Mouse (Mus musculus): ENCODE results near the gene Gm20388. TPM values are rescaled to one million over a fixed set of nuclear protein-coding genes. Genes with fewer than 3 reads are reported as not detected.

Gene Gm20388
- total RNA-seq, 1 experiment, result 27.0 TPM

DNA sequence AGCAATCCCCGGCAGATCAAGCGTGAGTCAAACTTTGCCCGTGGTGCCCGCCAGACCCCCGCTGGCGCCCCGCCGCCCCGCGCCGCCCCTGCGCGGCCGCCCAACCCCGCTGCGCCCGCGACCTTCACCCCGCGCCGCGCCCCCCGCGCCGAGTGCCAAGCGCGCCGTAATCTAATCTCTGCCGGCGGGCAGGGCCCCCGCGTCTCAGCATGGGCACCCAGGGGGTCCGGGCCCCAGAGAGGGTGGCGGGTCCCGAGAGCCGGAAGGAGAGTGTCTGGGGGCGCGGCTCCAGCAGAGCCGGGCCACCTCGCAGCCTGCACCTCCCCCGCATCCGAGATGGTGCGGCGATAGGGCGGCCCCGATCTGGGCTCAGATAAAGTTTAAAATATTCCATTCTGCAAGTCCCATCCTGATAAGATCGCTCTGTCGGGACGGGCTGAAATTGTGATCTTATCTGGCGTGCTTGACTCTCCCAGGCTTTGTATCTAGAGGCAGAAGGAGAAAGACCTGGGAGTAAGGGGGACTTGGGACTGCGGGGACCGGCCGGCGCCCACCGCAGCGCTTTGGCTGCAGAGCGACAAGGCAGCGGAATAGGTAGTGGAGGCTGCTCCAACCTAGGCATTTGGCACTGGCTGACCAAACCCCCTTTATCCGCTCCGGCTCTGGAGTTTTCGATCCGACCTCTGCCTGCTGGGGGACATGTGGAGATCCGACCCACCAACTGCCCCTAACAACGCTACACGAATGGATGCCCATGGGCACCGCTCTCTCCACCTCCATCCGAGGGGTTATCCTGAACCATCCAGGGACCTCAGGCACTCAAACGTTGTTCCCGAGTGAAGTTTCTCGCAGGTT is 2372.1 kb downstream of the Gm20388 start:
- no peak for TF ChIP-seq ZNF384 (IDR thresholded peaks at IDR 0.05; ENCODE audit: low read depth, low read length)
- TF ChIP-seq ZC3H11A (IDR thresholded peaks at IDR 0.05; ENCODE audit: borderline replicate concordance, low read depth, low read length), result no peak
- TF ChIP-seq MAFK (IDR thresholded peaks at IDR 0.05; ENCODE audit: insufficient read depth, low read depth, low read length), result no peak
- peaks cover 2 to 14% of the 10 kb centered on the region in 2 experiments; a peak in 2 of 4 replicates for H3K4me1 ChIP-seq (ENCODE audit: control insufficient read depth in 2 of 2, insufficient read depth in 2 of 2, low read length in 2 of 2, poor library complexity in 1 of 2)
- H3K4me3 ChIP-seq (ENCODE audit: insufficient read depth in 1 of 2, low read depth in 1 of 2, low read length in 2 of 2, poor library complexity in 1 of 2, severe bottlenecking in 1 of 2), result peak overlapping the region; percentile 58 to 70
- H3K9ac ChIP-seq (ENCODE audit: insufficient read depth, low read depth, low read length, poor library complexity, severe bottlenecking), result peak overlapping the region; percentile 60
- H3K27ac ChIP-seq (ENCODE audit: insufficient read depth, low read depth, low read length, poor library complexity, severe bottlenecking), result no peak overlapping the region
- H3K9me3 ChIP-seq (ENCODE audit: control insufficient read depth, insufficient read depth, low read depth, low read length), result no peaks in the 10 kb centered on the region
- H3K36me3 ChIP-seq (ENCODE audit: control insufficient read depth, insufficient read depth, low read length, poor library complexity, severe bottlenecking), result no peaks in the 10 kb centered on the region
- in situ Hi-C loops (cut with MboI; ENCODE audit: low sequenced_read_pairs in 2 of 2, unreplicated experiment in 2 of 2), result no loop called here
- no peak for DNase-seq (ENCODE audit: low read depth, low spot score)

DNA sequence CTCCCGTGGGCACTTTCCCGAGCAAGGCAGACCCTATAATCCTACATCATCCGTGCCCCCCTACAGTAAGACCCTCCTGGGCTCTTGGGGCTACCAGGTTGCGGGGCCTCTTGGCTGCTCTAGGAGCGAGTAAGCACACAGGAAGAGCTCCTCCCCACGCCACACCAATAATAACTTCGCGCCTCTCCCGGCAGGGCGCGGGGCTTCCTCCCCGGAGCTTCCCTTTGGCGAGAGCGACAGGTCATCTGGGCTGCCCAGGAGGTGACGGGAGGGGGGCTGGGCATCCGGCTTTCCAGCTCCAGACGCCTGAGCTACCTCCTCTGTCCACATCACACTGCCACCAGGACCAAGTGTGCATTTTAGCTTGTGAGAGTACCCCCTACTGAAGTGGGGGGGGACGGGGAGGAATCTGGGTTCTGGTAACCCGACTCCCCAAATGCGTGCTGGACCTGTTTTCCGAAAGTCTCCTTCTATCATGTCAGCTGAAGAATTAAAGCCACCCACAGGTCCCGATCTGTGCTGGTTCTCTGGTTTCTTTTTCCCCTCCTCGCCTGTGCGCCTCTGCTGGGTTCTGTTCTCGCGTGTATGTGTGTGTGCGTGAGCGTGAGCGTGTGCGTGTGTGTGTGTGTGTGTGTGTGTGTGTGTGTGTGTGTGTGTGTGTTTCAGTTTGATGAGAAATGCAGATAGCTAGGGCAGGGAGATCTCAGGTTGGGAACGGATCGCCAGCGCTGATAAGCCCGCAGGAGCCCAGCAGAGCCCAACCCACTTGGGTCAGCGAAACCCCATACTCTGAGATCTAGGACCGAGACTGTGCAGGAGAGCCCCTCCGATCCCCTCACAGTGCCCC is 2372.9 kb downstream of the Gm20388 start:
- H3K4me3 ChIP-seq (ENCODE audit: insufficient read depth in 1 of 2, low read depth in 1 of 2, low read length in 2 of 2, poor library complexity in 1 of 2, severe bottlenecking in 1 of 2), result peak overlapping the region; percentile 58 to 70
- no peak overlapping the region for H3K9ac ChIP-seq (ENCODE audit: insufficient read depth, low read depth, low read length, poor library complexity, severe bottlenecking)
- peaks cover 2 to 14% of the 10 kb centered on the region in 2 experiments; a peak in 2 of 4 replicates for H3K4me1 ChIP-seq (ENCODE audit: control insufficient read depth in 2 of 2, insufficient read depth in 2 of 2, low read length in 2 of 2, poor library complexity in 1 of 2)
- no peaks in the 10 kb centered on the region for H3K36me3 ChIP-seq (ENCODE audit: control insufficient read depth, insufficient read depth, low read length, poor library complexity, severe bottlenecking)
- DNase-seq (ENCODE audit: low read depth, low spot score), result no peak
- no peak overlapping the region for H3K27ac ChIP-seq (ENCODE audit: insufficient read depth, low read depth, low read length, poor library complexity, severe bottlenecking)
- no peaks in the 10 kb centered on the region for H3K9me3 ChIP-seq (ENCODE audit: control insufficient read depth, insufficient read depth, low read depth, low read length)
- TF ChIP-seq HCFC1 (IDR thresholded peaks at IDR 0.05; ENCODE audit: borderline replicate concordance, insufficient read depth, low read length) (no peak), CHD2 (IDR thresholded peaks at IDR 0.05; ENCODE audit: low read depth, low read length) (no peak), MAFK (IDR thresholded peaks at IDR 0.05; ENCODE audit: insufficient read depth, low read depth, low read length) (no peak), ZC3H11A (IDR thresholded peaks at IDR 0.05; ENCODE audit: borderline replicate concordance, low read depth, low read length) (no peak), ZNF384 (IDR thresholded peaks at IDR 0.05; ENCODE audit: low read depth, low read length) (no peak)
- in situ Hi-C loops (cut with MboI; ENCODE audit: low sequenced_read_pairs in 2 of 2, unreplicated experiment in 2 of 2), result no loop called here

DNA sequence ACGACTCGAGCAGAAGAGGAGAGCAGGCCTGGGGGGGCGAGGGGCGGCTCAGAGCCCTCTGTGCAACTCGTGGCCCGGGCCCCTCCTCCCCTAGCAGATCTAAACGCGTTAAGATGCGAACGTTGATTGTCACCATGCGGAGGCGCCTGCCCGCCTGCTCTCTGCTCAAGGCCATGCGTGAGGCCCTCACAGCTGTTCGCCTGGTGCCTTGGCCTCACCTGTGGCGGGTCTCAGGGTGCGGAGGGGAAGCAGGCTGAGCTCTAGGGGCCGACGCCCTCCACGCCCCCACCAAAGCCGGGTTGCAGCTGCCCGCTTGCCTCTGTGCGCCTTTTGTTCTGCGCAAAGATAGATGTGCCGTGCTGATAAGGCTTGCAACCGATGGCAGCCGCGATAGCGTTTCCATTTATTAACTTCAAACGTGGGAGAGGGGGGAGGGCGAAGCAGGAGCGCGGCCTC is 2373.6 kb downstream of the Gm20388 start:
- peak overlapping the region; percentile 25; the same call in 1 of the 2 replicates for H3K9ac ChIP-seq (ENCODE audit: insufficient read depth, low read depth, low read length, poor library complexity, severe bottlenecking)
- in situ Hi-C loops (cut with MboI; ENCODE audit: low sequenced_read_pairs in 2 of 2, unreplicated experiment in 2 of 2), result no loop called here
- DNase-seq (ENCODE audit: low read depth, low spot score), result no peak
- peaks cover 2 to 14% of the 10 kb centered on the region in 2 experiments; a peak in 2 of 4 replicates for H3K4me1 ChIP-seq (ENCODE audit: control insufficient read depth in 2 of 2, insufficient read depth in 2 of 2, low read length in 2 of 2, poor library complexity in 1 of 2)
- no peak for TF ChIP-seq ZC3H11A (IDR thresholded peaks at IDR 0.05; ENCODE audit: borderline replicate concordance, low read depth, low read length)
- no peak for TF ChIP-seq ZNF384 (IDR thresholded peaks at IDR 0.05; ENCODE audit: low read depth, low read length)
- TF ChIP-seq MAFK (IDR thresholded peaks at IDR 0.05; ENCODE audit: insufficient read depth, low read depth, low read length), result no peak
- no peak for TF ChIP-seq HCFC1 (IDR thresholded peaks at IDR 0.05; ENCODE audit: borderline replicate concordance, insufficient read depth, low read length)
- TF ChIP-seq CHD2 (IDR thresholded peaks at IDR 0.05; ENCODE audit: low read depth, low read length), result no peak
- no peaks in the 10 kb centered on the region for H3K9me3 ChIP-seq (ENCODE audit: control insufficient read depth, insufficient read depth, low read depth, low read length)
- H3K36me3 ChIP-seq (ENCODE audit: control insufficient read depth, insufficient read depth, low read length, poor library complexity, severe bottlenecking), result no peaks in the 10 kb centered on the region
- H3K27ac ChIP-seq (ENCODE audit: insufficient read depth, low read depth, low read length, poor library complexity, severe bottlenecking), result no peak overlapping the region
- H3K4me3 ChIP-seq (ENCODE audit: insufficient read depth in 1 of 2, low read depth in 1 of 2, low read length in 2 of 2, poor library complexity in 1 of 2, severe bottlenecking in 1 of 2), result peak overlapping the region; percentile 58 to 70; a peak in 2 of 4 replicates

DNA sequence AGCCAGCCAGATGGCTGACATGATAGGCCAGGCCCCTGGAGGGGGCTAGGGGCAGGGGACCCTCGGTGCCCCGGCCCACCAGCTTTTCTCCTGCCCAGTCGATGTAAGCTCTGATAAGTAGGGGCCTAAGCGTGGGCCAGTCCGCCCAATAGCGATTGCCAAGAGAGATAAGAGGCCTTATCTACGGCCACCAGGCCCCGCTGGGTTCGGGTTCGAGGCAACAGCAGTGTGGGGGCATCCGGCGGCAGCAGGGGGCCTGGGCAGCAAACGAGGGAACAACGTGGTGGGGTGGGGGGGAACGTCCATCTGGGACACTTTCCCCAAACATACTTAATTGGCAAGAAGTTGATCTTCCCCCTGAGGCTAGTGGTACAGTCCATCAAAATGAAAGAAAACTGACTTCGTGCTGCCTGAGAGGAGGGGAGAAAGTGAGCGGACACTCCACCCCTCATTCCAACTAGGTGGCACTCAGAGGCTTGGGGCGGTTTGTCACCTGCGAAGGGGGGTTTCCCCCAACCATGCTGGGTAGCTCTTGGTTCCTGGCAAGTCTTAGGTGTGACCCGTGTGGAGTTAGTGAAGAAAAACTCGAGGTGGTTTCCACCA is 2374.1 kb downstream of the Gm20388 start:
- Histone ChIP-seq H3K4me3 (ENCODE audit: insufficient read depth in 1 of 2, low read depth in 1 of 2, low read length in 2 of 2, poor library complexity in 1 of 2, severe bottlenecking in 1 of 2) (peak overlapping the region; percentile 1 to 70; a peak in 2 of 4 replicates), H3K4me1 (ENCODE audit: control insufficient read depth in 2 of 2, insufficient read depth in 2 of 2, low read length in 2 of 2, poor library complexity in 1 of 2) (peaks cover 2 to 14% of the 10 kb centered on the region in 2 experiments; a peak in 2 of 4 replicates), H3K9me3 (ENCODE audit: control insufficient read depth, insufficient read depth, low read depth, low read length) (no peaks in the 10 kb centered on the region), H3K9ac (ENCODE audit: insufficient read depth, low read depth, low read length, poor library complexity, severe bottlenecking) (peak overlapping the region; percentile 25; the same call in 1 of the 2 replicates), H3K27ac (ENCODE audit: insufficient read depth, low read depth, low read length, poor library complexity, severe bottlenecking) (no peak overlapping the region), H3K36me3 (ENCODE audit: control insufficient read depth, insufficient read depth, low read length, poor library complexity, severe bottlenecking) (no peaks in the 10 kb centered on the region)
- in situ Hi-C loops (cut with MboI; ENCODE audit: low sequenced_read_pairs in 2 of 2, unreplicated experiment in 2 of 2), result no loop called here
- DNase-seq (ENCODE audit: low read depth, low spot score), result no peak
- TF ChIP-seq ZC3H11A (IDR thresholded peaks at IDR 0.05; ENCODE audit: borderline replicate concordance, low read depth, low read length) (no peak), CHD2 (IDR thresholded peaks at IDR 0.05; ENCODE audit: low read depth, low read length) (no peak)
